Mouse (Mus musculus) yolk sac, embryonic 10.5 days (tissue): ENCODE measurements around the gene Fam184a.

Experiments
- DNase-seq: peaks from one replicate; pipeline ENCODE4 v3.0.0-alpha.2; 2017; ENCODE audit warnings: low spot score

The Fam184a gene

DNA sequence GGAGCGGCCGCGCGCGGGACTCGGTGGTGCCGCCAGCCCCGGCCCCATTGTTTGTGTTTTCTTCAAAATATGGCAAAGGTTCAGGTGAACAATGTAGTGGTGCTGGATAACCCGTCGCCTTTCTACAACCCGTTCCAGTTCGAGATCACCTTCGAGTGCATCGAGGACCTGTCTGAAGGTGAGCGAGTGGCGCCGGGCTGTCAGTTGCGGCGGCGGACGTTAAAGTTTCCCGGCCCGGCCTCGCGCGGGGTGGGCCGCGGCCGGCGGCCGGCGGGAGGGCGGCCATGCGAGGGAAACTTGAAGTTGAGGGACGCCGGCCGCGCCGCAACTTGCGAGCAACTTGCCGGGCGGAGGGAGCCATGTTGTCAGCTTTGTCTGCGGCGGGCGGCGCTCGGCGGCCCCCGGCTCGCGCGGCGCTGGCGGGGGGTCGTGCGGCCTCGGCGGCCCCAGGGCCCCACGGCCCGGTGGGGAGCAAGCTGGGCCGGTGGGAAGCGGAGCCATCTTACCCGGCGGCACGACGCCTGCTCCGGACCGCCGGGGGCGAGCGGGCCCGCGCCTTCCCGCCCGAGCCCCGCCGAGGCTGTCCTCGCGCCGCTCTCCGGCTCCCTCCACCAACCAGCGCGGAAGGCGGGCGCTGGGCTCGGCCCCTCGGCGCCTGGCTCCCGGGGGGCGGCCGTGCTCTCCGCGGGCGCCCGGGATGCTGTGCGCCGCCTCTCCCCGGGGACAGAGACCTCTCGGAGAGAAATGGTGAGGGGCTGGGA lies 153.6 kb downstream of the Fam184a start:
- peak; percentile 55 for DNase-seq

DNA sequence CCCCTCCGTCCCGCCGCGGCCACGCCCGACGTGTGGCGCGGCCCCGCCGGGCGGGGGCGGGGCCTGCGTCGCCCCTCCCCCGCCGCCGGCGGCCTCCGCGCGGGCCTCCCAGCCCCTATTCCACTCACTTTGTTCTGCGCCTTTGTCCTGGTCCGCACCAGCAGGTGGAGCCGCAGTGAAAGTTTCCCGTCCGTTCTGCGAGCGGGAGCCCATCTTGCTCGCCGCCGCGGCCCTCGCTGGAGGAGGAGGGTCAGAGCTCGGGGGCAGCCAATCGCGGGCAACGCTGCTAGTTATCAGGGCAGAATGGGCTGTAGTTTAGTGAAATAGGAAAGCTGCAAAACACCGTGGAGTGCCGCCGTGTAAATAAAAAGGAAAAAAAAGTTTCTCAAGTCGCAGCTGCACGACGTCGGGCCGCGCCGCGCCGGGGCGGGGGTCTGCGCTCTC lies 154.2 kb downstream of the Fam184a start, which contains the start of gene Asf1a:
Gene Asf1a, plus strand, starts transcription at position 81 of the 444 bp plus-strand sequence.
- peak; percentile 98 for DNase-seq

GRCm38 (mm10) chr10:53595744-53596676 lies 154.9 kb downstream of the Fam184a start:
- DNase-seq: peak; percentile 8

- DNase-seq: no peak
These were observed 165.1 kb downstream of the Fam184a start for GRCm38 (mm10) chr10:53585777-53586176.
